Mouse (Mus musculus) lung, postnatal 36 days (tissue): ENCODE results near the gene Ccdc57.
A peak's percentile ranks its signal among the peaks of the same experiment; 100 is the strongest.

Source experiments
- DNase-seq: peaks from one replicate; pipeline ENCODE4 v3.0.0; 2022; ENCODE audit warnings: mixed read lengths

Gene Ccdc57

DNA sequence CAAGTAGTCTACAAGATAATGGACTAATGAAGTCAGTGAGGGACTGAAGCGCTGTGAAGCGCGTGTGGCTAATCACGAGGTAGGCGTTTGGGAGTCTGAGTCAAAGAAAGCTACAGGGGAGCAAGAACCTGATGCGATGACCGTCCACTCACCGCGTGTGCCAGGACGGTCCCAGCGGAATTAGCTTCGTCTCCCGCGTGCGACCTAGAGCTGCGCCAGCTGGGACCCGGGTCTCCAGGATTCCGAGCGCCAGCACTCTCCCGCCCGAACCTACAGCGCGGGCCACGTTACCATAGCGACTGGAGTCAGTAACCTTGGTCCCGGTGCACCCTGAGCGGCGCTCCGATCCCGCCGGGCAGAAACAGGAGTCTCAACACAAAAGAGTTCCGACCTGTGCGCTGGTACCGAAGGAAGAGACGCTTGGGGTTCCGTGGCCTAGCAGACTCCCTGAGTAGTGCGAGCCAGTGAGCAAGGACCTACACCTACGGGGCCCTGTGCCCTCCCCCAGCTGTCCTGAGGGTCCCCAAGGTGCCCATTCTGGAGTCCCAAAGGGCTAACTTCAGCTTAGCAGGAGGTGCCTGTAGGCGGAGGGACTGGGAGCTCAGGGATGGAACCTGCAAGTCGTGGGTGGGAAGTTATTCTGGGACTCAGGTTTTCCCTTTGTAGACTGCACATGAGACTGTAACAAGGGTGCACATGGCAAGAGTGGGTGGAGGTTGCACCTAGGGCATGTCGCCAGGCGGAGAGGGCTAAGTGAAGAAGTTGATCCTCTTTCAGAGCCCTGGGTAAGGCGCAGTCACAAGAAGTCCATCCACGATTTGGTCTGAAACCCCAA is at the start of gene Ccdc57:
Gene Ccdc57 (minus strand): TSS at position 309 of the 835 bp plus-strand sequence.
- peak; percentile 91 for DNase-seq

DNA sequence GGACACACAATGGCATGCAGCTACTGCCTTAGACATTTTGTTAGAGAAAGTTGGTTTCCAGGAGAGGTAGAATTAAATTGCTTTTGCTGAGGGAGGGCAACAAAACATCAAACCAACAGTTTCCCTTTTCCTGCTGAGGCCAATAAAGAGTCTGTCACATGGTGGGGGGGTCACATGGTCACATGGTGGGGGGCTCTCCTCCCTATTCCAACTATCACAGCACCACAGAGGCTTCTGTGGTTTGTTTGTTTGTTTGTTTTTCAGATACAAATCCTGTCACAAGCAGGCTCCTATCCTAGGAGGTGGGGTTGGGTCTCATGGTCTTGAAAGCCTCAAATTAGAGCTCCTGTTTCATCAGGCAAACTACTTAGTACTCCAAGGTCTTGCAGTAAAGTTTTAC is 49.8 kb upstream of the Ccdc57 start:
- DNase-seq = no peak

- no peak for DNase-seq
Measured at GRCm38 (mm10) chr11:120981661-120982060, 49.0 kb upstream of the Ccdc57 start.

GRCm38 (mm10) chr11:120980427-120981035 is 47.9 kb upstream of the Ccdc57 start:
- DNase-seq = peak; percentile 72

DNA sequence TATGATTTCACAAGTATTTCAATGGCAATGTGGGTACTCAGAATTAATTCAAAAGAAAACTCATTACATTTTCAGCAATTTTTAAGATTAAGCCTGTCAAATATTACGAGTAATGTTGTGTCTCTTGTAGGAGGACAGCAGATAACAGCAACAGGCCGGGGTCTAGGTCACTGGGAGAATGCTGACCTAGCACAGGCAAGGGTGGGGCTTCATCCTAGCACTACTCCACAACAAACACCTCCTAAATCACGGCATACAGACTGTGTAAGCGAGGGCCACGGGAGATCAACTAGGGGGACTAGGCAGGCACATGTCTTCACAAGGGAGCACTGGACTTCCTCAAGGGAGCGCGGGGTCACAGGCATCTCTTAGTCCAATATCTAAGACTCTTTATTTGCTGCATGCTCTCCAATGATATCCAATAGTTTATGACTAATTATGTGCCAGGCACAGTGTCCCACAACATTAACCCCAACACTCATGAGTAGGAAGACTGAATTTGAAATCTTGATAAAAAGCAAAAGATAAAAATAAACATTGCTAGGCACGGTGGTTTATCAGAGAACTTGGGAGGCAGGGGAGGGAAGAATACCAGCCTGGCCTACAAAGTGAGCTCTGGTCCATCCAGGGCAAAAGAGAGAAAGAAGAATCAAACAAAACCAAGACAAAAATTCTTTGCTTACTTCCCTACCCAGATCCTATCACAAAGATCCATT is 47.2 kb upstream of the Ccdc57 start:
- DNase-seq = no peak

DNA sequence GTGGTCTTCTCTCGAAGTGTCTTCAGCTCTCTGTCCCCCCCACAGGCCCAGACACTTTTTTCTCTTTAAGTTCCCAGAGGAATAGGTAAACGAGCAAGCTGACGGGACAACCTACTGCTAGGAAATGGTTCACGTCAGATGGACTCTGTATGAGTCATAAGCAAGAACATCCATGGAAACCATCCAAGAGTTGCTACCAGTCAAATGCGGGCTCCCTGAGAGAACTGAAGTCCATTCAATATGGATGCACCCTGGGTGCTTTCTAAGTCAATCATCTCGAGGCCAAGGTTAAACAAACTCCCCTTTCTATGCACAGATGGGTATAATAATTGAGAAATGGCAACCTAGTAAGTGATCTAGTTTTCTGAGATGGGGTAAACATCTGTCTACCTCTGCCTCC is 40.6 kb upstream of the Ccdc57 start:
- no peak for DNase-seq

GRCm38 (mm10) chr11:120971237-120971636 is 38.6 kb upstream of the Ccdc57 start:
- DNase-seq = no peak

GRCm38 (mm10) chr11:120969742-120970141 is 37.1 kb upstream of the Ccdc57 start:
- no peak for DNase-seq

- DNase-seq = no peak
Measured at GRCm38 (mm10) chr11:120965587-120965986, 32.9 kb upstream of the Ccdc57 start.

GRCm38 (mm10) chr11:120964195-120965157 is 31.8 kb upstream of the Ccdc57 start:
- DNase-seq = no peak

DNA sequence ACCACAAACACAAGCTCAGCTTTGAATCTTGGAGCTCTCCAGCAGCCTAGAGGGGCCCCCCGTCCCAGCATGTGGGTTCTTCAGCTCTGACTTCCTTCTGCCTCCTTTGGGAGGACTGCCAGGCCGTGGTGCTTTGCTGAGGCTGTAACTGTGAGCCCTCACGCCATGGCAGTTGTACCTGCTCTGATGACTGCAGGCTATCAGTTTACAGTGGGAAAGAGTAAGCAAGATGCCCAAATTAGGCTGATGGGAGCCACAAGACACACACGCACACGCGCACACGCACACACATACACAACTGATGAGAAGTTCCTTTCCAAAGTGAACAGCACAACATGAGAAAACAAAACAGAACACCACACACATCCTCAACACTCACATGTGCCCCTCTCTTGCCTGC is 30.2 kb upstream of the Ccdc57 start:
- DNase-seq = no peak

DNA sequence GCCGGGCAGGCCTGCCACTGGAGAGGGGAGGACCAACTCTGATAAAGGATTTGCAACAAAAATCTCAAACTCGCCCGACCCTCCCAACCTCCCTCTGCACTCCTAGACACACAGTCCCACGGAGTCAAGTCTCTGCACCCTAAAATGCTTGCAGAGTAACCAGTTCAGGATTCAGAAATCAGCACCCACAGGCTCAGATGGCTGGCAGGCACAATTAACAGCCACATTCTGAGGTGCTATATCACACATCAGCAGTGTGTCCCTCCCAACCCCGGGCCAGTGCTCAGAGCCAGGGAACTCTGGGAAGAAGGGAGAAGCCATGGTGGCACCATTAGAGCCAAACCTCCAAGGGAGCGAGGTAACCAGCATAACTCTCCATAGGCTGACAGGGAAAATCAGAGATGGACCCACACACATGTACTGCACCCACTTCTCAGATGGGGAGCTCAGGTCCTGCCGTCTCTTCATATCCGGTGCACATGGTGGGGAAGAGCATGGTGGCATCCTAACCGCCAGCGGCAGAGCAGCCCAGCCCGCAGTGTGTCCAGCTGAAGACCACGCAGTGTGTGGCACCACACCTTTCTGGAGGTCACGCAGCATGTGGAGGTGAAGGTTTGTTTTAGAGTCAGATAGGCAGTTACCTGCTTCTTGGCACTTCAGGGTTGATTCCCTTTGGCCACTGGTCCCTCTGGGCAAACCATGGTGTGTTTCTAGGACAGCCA is 29.5 kb upstream of the Ccdc57 start:
- DNase-seq = no peak

DNA sequence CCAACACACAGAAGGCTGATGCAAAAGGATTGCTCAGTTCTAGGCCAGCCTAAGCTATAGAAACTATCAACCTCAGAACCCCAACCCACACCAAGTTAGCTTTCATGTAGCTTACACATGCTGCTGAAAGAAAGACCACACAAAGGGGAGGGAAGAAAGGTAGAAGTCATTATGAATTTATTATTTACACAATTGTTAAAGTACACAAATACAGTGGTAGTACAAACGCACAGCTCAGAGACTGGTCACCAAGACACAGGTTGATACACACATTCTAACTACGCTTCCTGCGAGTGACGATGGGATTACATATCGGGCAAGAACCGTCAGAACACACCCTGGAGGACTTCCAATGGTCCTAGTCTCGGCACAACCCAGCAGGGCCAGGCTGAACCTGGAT is 28.9 kb upstream of the Ccdc57 start:
- DNase-seq = no peak

DNA sequence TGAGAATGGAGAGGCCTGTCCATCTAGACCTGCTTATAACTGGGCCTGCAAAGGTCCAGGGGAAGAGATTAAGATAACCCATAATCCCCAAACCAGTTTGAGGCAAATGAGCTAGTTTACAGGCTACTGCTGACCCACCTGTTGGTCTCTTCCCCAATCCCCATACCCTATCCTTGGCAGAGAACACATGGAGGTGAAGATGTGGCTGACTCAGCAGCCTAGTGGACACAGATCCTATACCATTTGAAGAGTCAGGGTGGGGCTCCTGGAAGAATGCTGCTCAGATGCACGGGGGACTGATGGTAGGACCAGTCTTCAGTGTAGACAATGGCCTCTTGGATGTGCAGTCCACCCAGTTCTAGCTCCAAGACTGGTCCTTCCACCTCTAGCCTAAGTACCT is 27.6 kb upstream of the Ccdc57 start:
- no peak for DNase-seq

GRCm38 (mm10) chr11:120959564-120959963 is 26.9 kb upstream of the Ccdc57 start:
- DNase-seq = no peak

DNA sequence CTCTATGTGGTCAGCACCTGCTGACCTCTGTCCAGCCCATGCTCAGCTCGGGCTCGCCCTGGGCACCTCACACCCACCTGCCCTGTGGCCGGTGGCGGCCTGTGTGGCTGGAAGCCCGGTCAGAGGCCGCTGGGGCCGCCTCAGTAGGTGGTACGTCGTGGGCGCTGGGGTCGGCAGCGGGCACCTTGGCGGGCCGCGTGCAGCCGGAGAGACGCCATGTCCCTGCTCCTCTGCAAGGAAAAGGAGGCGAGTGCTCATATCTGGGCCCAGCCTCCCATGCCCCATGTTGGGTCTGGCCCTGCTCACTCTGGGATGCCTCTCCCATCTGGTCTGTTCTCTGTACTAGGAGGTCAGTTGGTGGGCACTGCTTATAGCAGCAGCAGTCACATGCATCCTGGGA is 26.4 kb upstream of the Ccdc57 start:
- no peak for DNase-seq

DNA sequence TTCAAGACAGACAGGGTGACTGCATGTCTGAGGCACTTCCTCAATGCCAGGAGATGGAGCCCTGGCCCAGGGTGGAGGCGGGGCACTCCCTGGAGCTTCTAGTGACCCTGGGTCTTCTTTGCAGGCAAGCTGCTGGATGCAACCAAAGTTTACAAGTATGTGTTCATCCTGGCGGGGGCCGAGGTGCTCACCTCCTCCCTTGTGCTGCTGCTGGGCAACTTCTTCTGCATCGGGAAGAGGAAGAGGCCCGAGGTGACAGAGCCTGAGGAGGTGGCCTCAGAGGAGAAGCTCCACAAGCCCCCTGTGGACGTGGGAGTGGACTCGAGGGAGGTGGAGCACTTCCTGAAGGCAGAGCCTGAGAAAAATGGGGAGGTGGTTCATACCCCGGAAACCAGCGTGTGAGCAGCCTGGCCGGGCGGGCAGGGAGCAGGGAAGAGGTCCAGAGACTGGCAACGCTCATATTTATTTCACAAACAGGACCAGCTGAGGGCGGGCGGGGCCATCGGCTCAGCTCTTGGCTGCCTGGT is 25.1 kb upstream of the Ccdc57 start:
- peak; percentile 64 for DNase-seq

DNA sequence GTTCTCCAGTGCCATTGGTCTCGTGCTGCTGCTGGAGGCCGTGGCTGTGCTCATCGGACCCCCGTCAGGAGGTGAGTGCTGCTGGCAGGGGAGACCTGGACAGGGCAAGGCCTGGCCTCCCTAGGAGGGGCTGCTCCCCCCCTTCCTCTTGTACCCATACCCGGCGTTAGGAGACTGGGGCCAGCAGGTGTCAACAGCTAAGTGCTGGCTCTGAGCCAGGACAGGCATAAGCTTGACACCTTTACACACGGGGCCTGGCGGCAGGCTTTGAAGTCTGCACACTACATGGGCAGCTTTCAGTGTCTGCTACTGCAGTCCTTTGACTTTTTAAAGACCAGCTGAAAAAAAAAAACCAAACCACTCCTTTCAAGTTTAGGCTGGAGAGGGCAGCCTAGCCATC is 24.4 kb upstream of the Ccdc57 start:
- DNase-seq = no peak

- no peak for DNase-seq
Measured at GRCm38 (mm10) chr11:120955701-120956100, 23.0 kb upstream of the Ccdc57 start.

DNA sequence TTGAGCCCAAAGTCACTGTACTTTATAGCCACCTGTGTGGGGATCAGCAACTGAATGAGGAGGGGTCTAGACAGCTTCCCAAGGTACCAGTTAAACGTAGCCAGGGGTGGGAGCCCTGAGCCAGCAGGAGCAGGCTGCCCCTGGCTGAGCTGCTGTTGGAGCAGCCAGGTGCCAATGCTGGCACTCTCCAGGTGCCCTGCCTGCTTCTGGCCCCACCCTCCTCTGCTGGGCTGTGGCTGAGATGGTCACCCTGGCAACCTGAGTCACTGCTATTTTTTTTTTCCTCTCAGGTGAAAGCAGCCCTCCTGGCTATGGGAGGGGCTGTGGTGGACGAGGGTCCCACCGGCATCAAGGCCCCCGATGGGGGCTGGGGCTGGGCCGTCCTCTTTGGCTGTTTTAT is 22.3 kb upstream of the Ccdc57 start:
- peak; percentile 68 for DNase-seq
